Mouse (Mus musculus): ENCODE measurements at regions not wholly inside any gene's neighbourhood (a gene's known extent, or its start where the extent isn't known, plus 50 kb on each side); places are given as distances from the start of the nearest gene placed in this dataset.

- H3K9me3 ChIP-seq (replicated peaks; ENCODE audit: control insufficient read depth, low read length) = no peaks in the 10 kb centered on the region
- 26% methylated on average over 5 of the region's 5 CpGs for WGBS (ENCODE audit: insufficient replicate concordance)
- ATAC-seq (ENCODE audit: low read depth) = no peak
- H3K9ac ChIP-seq (ENCODE audit: low read depth, low read length) = no peak overlapping the region
- no peaks in the 10 kb centered on the region for H3K27me3 ChIP-seq (ENCODE audit: control insufficient read depth, insufficient read depth, low read depth, low read length)
- no peaks in the 10 kb centered on the region for H3K36me3 ChIP-seq (ENCODE audit: control insufficient read depth, insufficient read depth)
- H3K4me1 ChIP-seq (ENCODE audit: control insufficient read depth, low read depth, low read length) = no peaks in the 10 kb centered on the region
- H3K4me3 ChIP-seq (ENCODE audit: low read depth, low read length) = no peak overlapping the region
- H3K27ac ChIP-seq (ENCODE audit: low read length) = no peak overlapping the region
- H3K4me2 ChIP-seq (ENCODE audit: low read depth, low read length) = no peak overlapping the region
Observed at GRCm38 (mm10) chr12:54577235-54577634, 79.1 kb downstream of the Sptssa start.

- no peak overlapping the region for H3K4me3 ChIP-seq (ENCODE audit: low read depth, low read length)
- no peaks in the 10 kb centered on the region for H3K9me3 ChIP-seq (replicated peaks; ENCODE audit: control insufficient read depth, low read length)
- H3K27me3 ChIP-seq (ENCODE audit: control insufficient read depth, insufficient read depth, low read depth, low read length) = no peaks in the 10 kb centered on the region
- ATAC-seq (ENCODE audit: low read depth) = no peak
- H3K27ac ChIP-seq (ENCODE audit: low read length) = no peak overlapping the region
- 49% methylated on average over 3 of the region's 3 CpGs for WGBS (ENCODE audit: insufficient replicate concordance)
- H3K4me1 ChIP-seq (ENCODE audit: control insufficient read depth, low read depth, low read length) = no peaks in the 10 kb centered on the region
- H3K4me2 ChIP-seq (ENCODE audit: low read depth, low read length) = no peak overlapping the region
- no peaks in the 10 kb centered on the region for H3K36me3 ChIP-seq (ENCODE audit: control insufficient read depth, insufficient read depth)
- H3K9ac ChIP-seq (ENCODE audit: low read depth, low read length) = no peak overlapping the region
Observed at GRCm38 (mm10) chr12:54576821-54577220, 79.6 kb downstream of the Sptssa start.

GRCm38 (mm10) chr12:54572866-54573265 lies 83.5 kb downstream of the Sptssa start:
- Histone ChIP-seq H3K4me1 (ENCODE audit: control insufficient read depth, low read depth, low read length) (no peaks in the 10 kb centered on the region), H3K9ac (ENCODE audit: low read depth, low read length) (no peak overlapping the region), H3K27me3 (ENCODE audit: control insufficient read depth, insufficient read depth, low read depth, low read length) (no peaks in the 10 kb centered on the region), H3K36me3 (ENCODE audit: control insufficient read depth, insufficient read depth) (no peaks in the 10 kb centered on the region), H3K27ac (ENCODE audit: low read length) (no peak overlapping the region), H3K4me3 (ENCODE audit: low read depth, low read length) (no peak overlapping the region), H3K9me3 (replicated peaks; ENCODE audit: control insufficient read depth, low read length) (no peaks in the 10 kb centered on the region), H3K4me2 (ENCODE audit: low read depth, low read length) (no peak overlapping the region)
- 82% methylated on average over 8 of the region's 8 CpGs for WGBS (ENCODE audit: insufficient replicate concordance)
- ATAC-seq (ENCODE audit: low read depth) = no peak

GRCm38 (mm10) chr12:54568078-54568931 lies 88.1 kb downstream of the Sptssa start:
- Histone ChIP-seq H3K4me1 (ENCODE audit: control insufficient read depth, low read depth, low read length) (no peaks in the 10 kb centered on the region; the same call in 1 of the 2 replicates), H3K4me3 (ENCODE audit: low read depth, low read length) (no peak overlapping the region), H3K4me2 (ENCODE audit: low read depth, low read length) (no peak overlapping the region), H3K9ac (ENCODE audit: low read depth, low read length) (no peak overlapping the region), H3K27ac (ENCODE audit: low read length) (no peak overlapping the region), H3K9me3 (replicated peaks; ENCODE audit: control insufficient read depth, low read length) (no peaks in the 10 kb centered on the region), H3K27me3 (ENCODE audit: control insufficient read depth, insufficient read depth, low read depth, low read length) (no peaks in the 10 kb centered on the region), H3K36me3 (ENCODE audit: control insufficient read depth, insufficient read depth) (no peaks in the 10 kb centered on the region)
- 45% methylated on average over 6 of the region's 6 CpGs for WGBS (ENCODE audit: insufficient replicate concordance)
- no peak for ATAC-seq (ENCODE audit: low read depth)

GRCm38 (mm10) chr12:54567426-54567790 lies 89.0 kb downstream of the Sptssa start:
- no peaks in the 10 kb centered on the region; the same call in 1 of the 2 replicates for H3K4me1 ChIP-seq (ENCODE audit: control insufficient read depth, low read depth, low read length)
- no peak overlapping the region for H3K4me2 ChIP-seq (ENCODE audit: low read depth, low read length)
- ATAC-seq (ENCODE audit: low read depth) = no peak
- H3K4me3 ChIP-seq (ENCODE audit: low read depth, low read length) = no peak overlapping the region
- no peak overlapping the region for H3K27ac ChIP-seq (ENCODE audit: low read length)
- 77% methylated on average over 3 of the region's 3 CpGs for WGBS (ENCODE audit: insufficient replicate concordance)
- H3K9ac ChIP-seq (ENCODE audit: low read depth, low read length) = no peak overlapping the region
- H3K36me3 ChIP-seq (ENCODE audit: control insufficient read depth, insufficient read depth) = no peaks in the 10 kb centered on the region
- no peaks in the 10 kb centered on the region for H3K27me3 ChIP-seq (ENCODE audit: control insufficient read depth, insufficient read depth, low read depth, low read length)
- H3K9me3 ChIP-seq (replicated peaks; ENCODE audit: control insufficient read depth, low read length) = no peaks in the 10 kb centered on the region

- Histone ChIP-seq H3K27me3 (ENCODE audit: control insufficient read depth, insufficient read depth, low read depth, low read length) (no peaks in the 10 kb centered on the region), H3K36me3 (ENCODE audit: control insufficient read depth, insufficient read depth) (no peaks in the 10 kb centered on the region), H3K27ac (ENCODE audit: low read length) (no peak overlapping the region), H3K9me3 (replicated peaks; ENCODE audit: control insufficient read depth, low read length) (no peaks in the 10 kb centered on the region), H3K4me2 (ENCODE audit: low read depth, low read length) (no peak overlapping the region), H3K4me1 (ENCODE audit: control insufficient read depth, low read depth, low read length) (no peaks in the 10 kb centered on the region; the same call in 1 of the 2 replicates), H3K9ac (ENCODE audit: low read depth, low read length) (no peak overlapping the region), H3K4me3 (ENCODE audit: low read depth, low read length) (no peak overlapping the region)
- WGBS (ENCODE audit: insufficient replicate concordance) = 79% methylated on average over 23 of the region's 23 CpGs
- ATAC-seq (ENCODE audit: low read depth) = no peak
Observed at GRCm38 (mm10) chr12:54566532-54567425, 89.6 kb downstream of the Sptssa start.

GRCm38 (mm10) chr12:54561981-54562380 lies 94.4 kb downstream of the Sptssa start:
- 76% methylated on average over 4 of the region's 4 CpGs for WGBS (ENCODE audit: insufficient replicate concordance)
- Histone ChIP-seq H3K4me1 (ENCODE audit: control insufficient read depth, low read depth, low read length) (no peaks in the 10 kb centered on the region; the same call in 1 of the 2 replicates), H3K9me3 (replicated peaks; ENCODE audit: control insufficient read depth, low read length) (no peaks in the 10 kb centered on the region), H3K4me3 (ENCODE audit: low read depth, low read length) (no peak overlapping the region), H3K27me3 (ENCODE audit: control insufficient read depth, insufficient read depth, low read depth, low read length) (no peaks in the 10 kb centered on the region), H3K9ac (ENCODE audit: low read depth, low read length) (no peak overlapping the region), H3K36me3 (ENCODE audit: control insufficient read depth, insufficient read depth) (no peaks in the 10 kb centered on the region), H3K4me2 (ENCODE audit: low read depth, low read length) (no peak overlapping the region), H3K27ac (ENCODE audit: low read length) (no peak overlapping the region)
- no peak for ATAC-seq (ENCODE audit: low read depth)

- 18% methylated on average over 2 of the region's 2 CpGs for WGBS (ENCODE audit: insufficient replicate concordance)
- no peak overlapping the region for H3K4me2 ChIP-seq (ENCODE audit: low read depth, low read length)
- H3K4me3 ChIP-seq (ENCODE audit: low read depth, low read length) = no peak overlapping the region
- H3K4me1 ChIP-seq (ENCODE audit: control insufficient read depth, low read depth, low read length) = no peaks in the 10 kb centered on the region
- H3K27ac ChIP-seq (ENCODE audit: low read length) = no peak overlapping the region
- no peaks in the 10 kb centered on the region for H3K9me3 ChIP-seq (replicated peaks; ENCODE audit: control insufficient read depth, low read length)
- H3K27me3 ChIP-seq (ENCODE audit: control insufficient read depth, insufficient read depth, low read depth, low read length) = no peaks in the 10 kb centered on the region
- no peaks in the 10 kb centered on the region for H3K36me3 ChIP-seq (ENCODE audit: control insufficient read depth, insufficient read depth)
- no peak for ATAC-seq (ENCODE audit: low read depth)
- no peak overlapping the region for H3K9ac ChIP-seq (ENCODE audit: low read depth, low read length)
Observed at GRCm38 (mm10) chr12:54558106-54558505, 98.3 kb downstream of the Sptssa start.

- Histone ChIP-seq H3K4me2 (ENCODE audit: low read depth, low read length) (no peak overlapping the region), H3K36me3 (ENCODE audit: control insufficient read depth, insufficient read depth) (no peaks in the 10 kb centered on the region), H3K27me3 (ENCODE audit: control insufficient read depth, insufficient read depth, low read depth, low read length) (no peaks in the 10 kb centered on the region), H3K9ac (ENCODE audit: low read depth, low read length) (no peak overlapping the region), H3K4me1 (ENCODE audit: control insufficient read depth, low read depth, low read length) (no peaks in the 10 kb centered on the region), H3K4me3 (ENCODE audit: low read depth, low read length) (no peak overlapping the region), H3K9me3 (replicated peaks; ENCODE audit: control insufficient read depth, low read length) (no peaks in the 10 kb centered on the region), H3K27ac (ENCODE audit: low read length) (no peak overlapping the region)
- no peak for ATAC-seq (ENCODE audit: low read depth)
- 69% methylated on average over 9 of the region's 9 CpGs for WGBS (ENCODE audit: insufficient replicate concordance)
Observed at GRCm38 (mm10) chr12:54549659-54550058, 106.7 kb downstream of the Sptssa start.

All from liver, embryonic 16.5 days (tissue).